Mouse (Mus musculus): ENCODE data around the gene Cfap57. TPM values are rescaled to one million over a fixed set of nuclear protein-coding genes. Genes with fewer than 3 reads are reported as not detected.
"Not testable (repeated sequence)": the region's sequence is repeated elsewhere in the genome, so short reads cannot be mapped to it uniquely, and the experiment has no call there.

Gene Cfap57
- total and polyA plus RNA-seq, 3 experiments: not detected

DNA sequence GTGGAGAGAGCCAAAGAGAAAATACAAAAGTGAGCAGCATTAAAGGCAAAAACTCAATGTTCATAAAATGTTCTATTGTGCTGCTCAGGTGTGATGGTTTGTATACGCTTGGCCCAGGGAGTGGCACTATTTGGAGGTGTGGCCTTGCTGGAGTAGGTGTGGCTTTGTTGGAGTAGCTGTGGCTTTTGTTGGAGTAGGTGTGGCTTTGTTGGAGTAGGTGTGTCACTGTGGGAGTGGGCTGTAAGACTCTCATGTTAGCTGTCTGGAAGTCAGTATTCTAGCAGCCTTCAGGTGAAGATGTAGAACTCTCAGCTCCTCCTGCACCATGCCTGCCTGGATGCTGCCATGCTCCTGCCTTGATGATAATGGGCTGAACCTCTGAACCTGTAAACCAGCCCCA is 113.4 kb downstream of the Cfap57 start:
- H3K4me1 ChIP-seq (ENCODE audit: control insufficient read depth in 1 of 2, insufficient read depth in 2 of 2); H3K4me3 ChIP-seq (replicated peaks in 1 of 3; ENCODE audit: low read depth in 2 of 3, low read length in 2 of 3, poor library complexity in 1 of 3); DNase-seq (ENCODE audit: extremely low read depth); dilution Hi-C loops (cut with MboI; ENCODE audit: extremely low pct_ligation_motif_present, extremely low pct_unique_long_range_greater_than_20kb, low sequenced_read_pairs); H3K9ac ChIP-seq (ENCODE audit: insufficient read depth, low read depth); H3K79me2 ChIP-seq (replicated peaks; ENCODE audit: control insufficient read depth, extremely low read depth, insufficient read depth, poor library complexity, severe bottlenecking); H3K27ac ChIP-seq (ENCODE audit: insufficient read depth, low read depth); in situ Hi-C loops (cut with MboI; ENCODE audit: low pct_ligation_motif_present, low pct_unique_long_range_greater_than_20kb, low sequenced_read_pairs); H3K9me3 ChIP-seq (replicated peaks; ENCODE audit: low read length); H3K4me2 ChIP-seq (ENCODE audit: insufficient read depth, low read depth, poor library complexity, severe bottlenecking); H3K36me3 ChIP-seq (replicated peaks in 1 of 2; ENCODE audit: control insufficient read depth in 1 of 2, insufficient read depth in 1 of 2, low read length in 1 of 2): not testable (repeated sequence)
- H3K27me3 ChIP-seq (replicated peaks): peaks cover 62% of the 10 kb centered on the region

DNA sequence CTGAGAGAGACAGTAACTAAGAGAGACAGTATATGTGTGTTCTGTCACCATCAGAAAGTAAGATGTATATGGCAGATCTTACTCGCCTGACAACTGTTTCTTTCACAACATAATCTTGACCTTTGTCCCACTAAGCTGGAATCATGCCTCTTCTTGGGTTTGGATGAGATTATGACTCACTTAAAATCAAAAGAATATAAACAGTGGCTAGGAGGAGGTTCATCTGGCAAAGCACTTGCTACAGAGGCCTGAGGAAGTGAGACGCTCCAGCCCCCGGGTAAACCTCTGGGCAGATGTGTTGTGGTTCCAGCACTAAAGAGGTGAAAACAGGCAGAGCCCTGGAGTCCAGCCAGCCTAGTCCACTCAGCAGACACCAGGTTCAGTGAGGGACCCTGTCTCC is 115.0 kb downstream of the Cfap57 start:
- DNase-seq (ENCODE audit: extremely low read depth): no peak
- in situ Hi-C loops (cut with MboI; ENCODE audit: low pct_ligation_motif_present, low pct_unique_long_range_greater_than_20kb, low sequenced_read_pairs): no loop called here
- H3K9ac ChIP-seq (ENCODE audit: insufficient read depth, low read depth): no peak overlapping the region
- no peak overlapping the region for H3K4me3 ChIP-seq (replicated peaks in 1 of 3; ENCODE audit: low read depth in 2 of 3, low read length in 2 of 3, poor library complexity in 1 of 3)
- dilution Hi-C loops (cut with MboI; ENCODE audit: extremely low pct_ligation_motif_present, extremely low pct_unique_long_range_greater_than_20kb, low sequenced_read_pairs): no loop called here
- no peaks in the 10 kb centered on the region for H3K9me3 ChIP-seq (replicated peaks; ENCODE audit: low read length)
- peaks cover 61% of the 10 kb centered on the region for H3K27me3 ChIP-seq (replicated peaks)
- TF ChIP-seq NELFE (IDR thresholded peaks at IDR 0.05; ENCODE audit: low read depth, low read length): no peak
- TF ChIP-seq KAT2A (IDR thresholded peaks at IDR 0.05; ENCODE audit: insufficient replicate concordance, low read length): no peak
- no peak for TF ChIP-seq MXI1 (IDR thresholded peaks at IDR 0.05; ENCODE audit: low read depth, low read length)
- no peak for TF ChIP-seq USF2 (conservative IDR thresholded peaks at IDR 0.05; ENCODE audit: low read depth, low read length)
- TF ChIP-seq MAZ (IDR thresholded peaks at IDR 0.05; ENCODE audit: low read depth, low read length): no peak
- no peak for TF ChIP-seq CHD1 (IDR thresholded peaks at IDR 0.05; ENCODE audit: low read depth, low read length)
- no peak for TF ChIP-seq TCF12 (IDR thresholded peaks at IDR 0.05; ENCODE audit: low read depth, low read length)
- no peak for TF ChIP-seq SMC3 (IDR thresholded peaks at IDR 0.05; ENCODE audit: low read depth, low read length)
- TF ChIP-seq USF1 (IDR thresholded peaks at IDR 0.05; ENCODE audit: low read depth, low read length): no peak
- no peak for TF ChIP-seq HCFC1 (IDR thresholded peaks at IDR 0.05; ENCODE audit: low read depth, low read length)
- no peak for TF ChIP-seq MAFK (IDR thresholded peaks at IDR 0.05; ENCODE audit: insufficient replicate concordance, low read length)
- no peak for TF ChIP-seq MEF2A (IDR thresholded peaks at IDR 0.05; ENCODE audit: borderline replicate concordance, low read depth, low read length)
- no peak for TF ChIP-seq UBTF (IDR thresholded peaks at IDR 0.05; ENCODE audit: low read depth, low read length)
- TF ChIP-seq ZMIZ1 (IDR thresholded peaks at IDR 0.05; ENCODE audit: low read depth, low read length): no peak
- no peak for TF ChIP-seq JUND (conservative IDR thresholded peaks at IDR 0.05; ENCODE audit: low read depth, low read length)
- TF ChIP-seq MYC (IDR thresholded peaks at IDR 0.05; ENCODE audit: low read depth, low read length): no peak
- no peak for TF ChIP-seq BHLHE40 (IDR thresholded peaks at IDR 0.05; ENCODE audit: low read depth, low read length)
- TF ChIP-seq SIN3A (IDR thresholded peaks at IDR 0.05; ENCODE audit: low read length): no peak
- H3K4me2 ChIP-seq (ENCODE audit: insufficient read depth, low read depth, poor library complexity, severe bottlenecking): no peak overlapping the region
- no peaks in the 10 kb centered on the region for H3K79me2 ChIP-seq (replicated peaks; ENCODE audit: control insufficient read depth, extremely low read depth, insufficient read depth, poor library complexity, severe bottlenecking)
- H3K4me1 ChIP-seq (ENCODE audit: control insufficient read depth in 1 of 2, insufficient read depth in 2 of 2): peaks cover 0 to 3% of the 10 kb centered on the region in 2 experiments; a peak in 2 of 4 replicates
- H3K36me3 ChIP-seq (replicated peaks in 1 of 2; ENCODE audit: control insufficient read depth in 1 of 2, insufficient read depth in 1 of 2, low read length in 1 of 2): no peaks in the 10 kb centered on the region
- no peak overlapping the region for H3K27ac ChIP-seq (ENCODE audit: insufficient read depth, low read depth)

Other genes starting within 250 kb of the Cfap57 start
- gene Szt2, start 211.5 kb downstream of the Cfap57 start, total RNA-seq (2012; rRNA removed): 7.4 TPM in 2 replicates
- 2.9 and 3.2 TPM in 2 replicates for gene Szt2, start 211.5 kb downstream of the Cfap57 start, total RNA-seq (2014; rRNA removed)
- gene Szt2, start 211.5 kb downstream of the Cfap57 start, polyA plus RNA-seq (2012; ENCODE audit: insufficient read length, low read depth): 15.1 and 18.9 TPM in 2 replicates
- gene Med8, start 211.4 kb downstream of the Cfap57 start, total RNA-seq (2012; rRNA removed): 109 and 121 TPM in 2 replicates
- 152 and 156 TPM in 2 replicates for gene Med8, start 211.4 kb downstream of the Cfap57 start, total RNA-seq (2014; rRNA removed)
- 102 and 113 TPM in 2 replicates for gene Med8, start 211.4 kb downstream of the Cfap57 start, polyA plus RNA-seq (2012; ENCODE audit: insufficient read length, low read depth)
- 45.9 and 47.1 TPM in 2 replicates for gene Elovl1, start 192.7 kb downstream of the Cfap57 start, total RNA-seq (2012; rRNA removed)
- 56.3 and 61.1 TPM in 2 replicates for gene Elovl1, start 192.7 kb downstream of the Cfap57 start, total RNA-seq (2014; rRNA removed)
- gene Elovl1, start 192.7 kb downstream of the Cfap57 start, polyA plus RNA-seq (2012; ENCODE audit: insufficient read length, low read depth): 83.9 and 110 TPM in 2 replicates
- 172 and 222 TPM in 2 replicates for gene Cdc20, start 183.4 kb downstream of the Cfap57 start, total RNA-seq (2012; rRNA removed)
- 213 and 224 TPM in 2 replicates for gene Cdc20, start 183.4 kb downstream of the Cfap57 start, total RNA-seq (2014; rRNA removed)
- 201 and 212 TPM in 2 replicates for gene Cdc20, start 183.4 kb downstream of the Cfap57 start, polyA plus RNA-seq (2012; ENCODE audit: insufficient read length, low read depth)
- not detected in 2 replicates for gene Mpl, start 163.3 kb downstream of the Cfap57 start, total RNA-seq (2012; rRNA removed)
- not detected in 2 replicates for gene Mpl, start 163.3 kb downstream of the Cfap57 start, total RNA-seq (2014; rRNA removed)
- gene Mpl, start 163.3 kb downstream of the Cfap57 start, polyA plus RNA-seq (2012; ENCODE audit: insufficient read length, low read depth): not detected in 2 replicates
- not detected in 2 replicates for gene Tie1, start 130.7 kb downstream of the Cfap57 start, total RNA-seq (2012; rRNA removed)
- gene Tie1, start 130.7 kb downstream of the Cfap57 start, total RNA-seq (2014; rRNA removed): not detected in 2 replicates
- not detected in 2 replicates for gene Tie1, start 130.7 kb downstream of the Cfap57 start, polyA plus RNA-seq (2012; ENCODE audit: insufficient read length, low read depth)
- not detected in 2 replicates for gene 2610528J11Rik, start 93.8 kb downstream of the Cfap57 start, total RNA-seq (2012; rRNA removed)
- not detected in 2 replicates for gene 2610528J11Rik, start 93.8 kb downstream of the Cfap57 start, total RNA-seq (2014; rRNA removed)
- not detected in 2 replicates for gene 2610528J11Rik, start 93.8 kb downstream of the Cfap57 start, polyA plus RNA-seq (2012; ENCODE audit: insufficient read length, low read depth)
- gene Tmem125, start 76.7 kb downstream of the Cfap57 start, total RNA-seq (2012; rRNA removed): not detected in 2 replicates
- not detected in 2 replicates for gene Tmem125, start 76.7 kb downstream of the Cfap57 start, total RNA-seq (2014; rRNA removed)
- gene Tmem125, start 76.7 kb downstream of the Cfap57 start, polyA plus RNA-seq (2012; ENCODE audit: insufficient read length, low read depth): not detected in 2 replicates
- gene Ebna1bp2, start within 50 bp of the Cfap57 start, total RNA-seq (2012; rRNA removed): 167 and 209 TPM in 2 replicates
- 271 and 276 TPM in 2 replicates for gene Ebna1bp2, start within 50 bp of the Cfap57 start, total RNA-seq (2014; rRNA removed)
- 257 and 309 TPM in 2 replicates for gene Ebna1bp2, start within 50 bp of the Cfap57 start, polyA plus RNA-seq (2012; ENCODE audit: insufficient read length, low read depth)
- gene Olfr62, start 38.2 kb upstream of the Cfap57 start, total RNA-seq (2012; rRNA removed): not detected in 2 replicates
- not detected in 2 replicates for gene Olfr62, start 38.2 kb upstream of the Cfap57 start, total RNA-seq (2014; rRNA removed)
- not detected in 2 replicates for gene Olfr62, start 38.2 kb upstream of the Cfap57 start, polyA plus RNA-seq (2012; ENCODE audit: insufficient read length, low read depth)
- gene Olfr1342, start 72.0 kb upstream of the Cfap57 start, total RNA-seq (2012; rRNA removed): not detected in 2 replicates
- not detected in 2 replicates for gene Olfr1342, start 72.0 kb upstream of the Cfap57 start, total RNA-seq (2014; rRNA removed)
- not detected in 2 replicates for gene Olfr1342, start 72.0 kb upstream of the Cfap57 start, polyA plus RNA-seq (2012; ENCODE audit: insufficient read length, low read depth)
- gene Olfr1341, start 82.7 kb upstream of the Cfap57 start, total RNA-seq (2012; rRNA removed): not detected in 2 replicates
- gene Olfr1341, start 82.7 kb upstream of the Cfap57 start, total RNA-seq (2014; rRNA removed): not detected in 2 replicates
- not detected in 2 replicates for gene Olfr1341, start 82.7 kb upstream of the Cfap57 start, polyA plus RNA-seq (2012; ENCODE audit: insufficient read length, low read depth)
- gene Olfr1340, start 99.4 kb upstream of the Cfap57 start, total RNA-seq (2012; rRNA removed): not detected in 2 replicates
- gene Olfr1340, start 99.4 kb upstream of the Cfap57 start, total RNA-seq (2014; rRNA removed): not detected in 2 replicates
- not detected in 2 replicates for gene Olfr1340, start 99.4 kb upstream of the Cfap57 start, polyA plus RNA-seq (2012; ENCODE audit: insufficient read length, low read depth)
- gene Olfr1339, start 111.4 kb upstream of the Cfap57 start, total RNA-seq (2012; rRNA removed): not detected in 2 replicates
- not detected in 2 replicates for gene Olfr1339, start 111.4 kb upstream of the Cfap57 start, total RNA-seq (2014; rRNA removed)
- not detected in 2 replicates for gene Olfr1339, start 111.4 kb upstream of the Cfap57 start, polyA plus RNA-seq (2012; ENCODE audit: insufficient read length, low read depth)
- 0.04 TPM in 1 of 2 replicates, not detected in the other for gene Olfr1338, start 138.0 kb upstream of the Cfap57 start, total RNA-seq (2012; rRNA removed)
- not detected in 2 replicates for gene Olfr1338, start 138.0 kb upstream of the Cfap57 start, total RNA-seq (2014; rRNA removed)
- not detected in 2 replicates for gene Olfr1338, start 138.0 kb upstream of the Cfap57 start, polyA plus RNA-seq (2012; ENCODE audit: insufficient read length, low read depth)
- not detected in 2 replicates for gene Olfr1337, start 161.8 kb upstream of the Cfap57 start, total RNA-seq (2012; rRNA removed)
- not detected in 2 replicates for gene Olfr1337, start 161.8 kb upstream of the Cfap57 start, total RNA-seq (2014; rRNA removed)
- gene Olfr1337, start 161.8 kb upstream of the Cfap57 start, polyA plus RNA-seq (2012; ENCODE audit: insufficient read length, low read depth): not detected in 2 replicates
- gene Olfr1335, start 189.2 kb upstream of the Cfap57 start, total RNA-seq (2012; rRNA removed): not detected in 2 replicates
- not detected in 2 replicates for gene Olfr1335, start 189.2 kb upstream of the Cfap57 start, total RNA-seq (2014; rRNA removed)
- gene Olfr1335, start 189.2 kb upstream of the Cfap57 start, polyA plus RNA-seq (2012; ENCODE audit: insufficient read length, low read depth): not detected in 2 replicates
- not detected in 2 replicates for gene Olfr1333, start 215.5 kb upstream of the Cfap57 start, total RNA-seq (2012; rRNA removed)
- gene Olfr1333, start 215.5 kb upstream of the Cfap57 start, total RNA-seq (2014; rRNA removed): not detected in 2 replicates
- gene Olfr1333, start 215.5 kb upstream of the Cfap57 start, polyA plus RNA-seq (2012; ENCODE audit: insufficient read length, low read depth): not detected in 2 replicates
- 0.08 TPM in 1 of 2 replicates, not detected in the other for gene Olfr1331, start 243.9 kb upstream of the Cfap57 start, total RNA-seq (2012; rRNA removed)
- not detected in 2 replicates for gene Olfr1331, start 243.9 kb upstream of the Cfap57 start, total RNA-seq (2014; rRNA removed)
- gene Olfr1331, start 243.9 kb upstream of the Cfap57 start, polyA plus RNA-seq (2012; ENCODE audit: insufficient read length, low read depth): 0.12 and 0.26 TPM in 2 replicates